Mouse (Mus musculus) neutrophil, adult 83 days (primary cell): ENCODE measurements around the gene Lmod3. TPM values are rescaled to one million over a fixed set of nuclear protein-coding genes. Genes with fewer than 3 reads are reported as not detected.

Source experiments
- total RNA-seq, 2 experiments: library from RNA; stranded (reverse); gene quantifications; one replicate each; pipeline ENCODE4 v1.2.4; 2023

The Lmod3 gene
- total RNA-seq: not detected

GRCm38 (mm10) chr6:97252711-97253221 is at the start of gene Lmod3:
Lmod3 (minus strand) TSS chr6:97252759.

GRCm38 (mm10) chr6:97210191-97210961 is 42.2 kb downstream of the Lmod3 start, which contains the start of gene Arl6ip5:
Arl6ip5 (plus strand) TSS chr6:97210689.

GRCm38 (mm10) chr6:97205439-97205885 is 47.1 kb downstream of the Lmod3 start, which contains the start of gene Uba3:
Uba3 (minus strand) TSS chr6:97205647.

Other genes with a start within 250 kb of the Lmod3 start
- under 1 TPM; 0.15 to 0.18 TPM for gene Fam19a4, start 192.3 kb downstream of the Lmod3 start, total RNA-seq
- 1 to 10 TPM; 3.8 to 6.8 TPM for gene Eogt, start 103.6 kb downstream of the Lmod3 start, total RNA-seq
- 10 to 100 TPM; 31.1 to 32.7 TPM for gene Tmf1, start 73.6 kb downstream of the Lmod3 start, total RNA-seq
- gene Uba3, start 47.1 kb downstream of the Lmod3 start, total RNA-seq: 10 to 100 TPM; 23.3 to 24.2 TPM
- 10 to 100 TPM; 69.0 to 75.1 TPM for gene Arl6ip5, start 42.1 kb downstream of the Lmod3 start, total RNA-seq